Comparison of ENCODE assay signal across 18 mouse cellular contexts in the genomic region with DNA sequence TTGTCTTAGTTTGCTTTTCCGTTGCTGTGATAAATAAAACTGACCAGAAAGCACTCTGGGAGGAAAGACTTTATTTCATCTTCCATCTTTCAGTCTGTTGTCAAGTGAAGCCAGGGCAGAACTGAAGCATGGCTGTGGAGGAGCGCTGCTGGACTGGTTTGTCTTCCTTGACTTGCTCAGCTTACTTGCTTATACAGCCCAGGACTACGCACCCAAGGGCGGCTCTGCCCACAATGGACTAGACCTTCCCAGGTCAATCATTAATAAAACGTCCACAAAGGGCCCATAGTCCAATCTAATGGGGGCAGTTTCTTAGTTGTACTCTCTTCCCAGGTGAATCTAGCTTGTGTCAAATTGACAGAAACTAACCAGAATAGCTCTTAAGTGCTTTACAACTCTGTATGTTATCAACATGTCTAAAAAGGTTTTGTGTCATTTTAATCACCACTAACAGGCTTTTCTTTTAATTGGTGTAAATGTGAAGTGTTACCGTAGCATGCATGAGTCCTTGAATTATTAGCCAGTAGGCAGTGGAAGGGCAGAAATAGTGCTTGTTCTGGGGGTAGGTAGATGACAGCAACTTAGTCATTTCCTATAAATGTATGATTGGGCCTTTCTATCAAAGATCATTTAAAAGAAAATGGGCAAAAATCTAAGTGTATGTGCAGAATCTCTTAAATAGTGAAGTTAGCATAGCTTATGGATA. TPM values are rescaled to one million over a fixed set of nuclear protein-coding genes. Genes with fewer than 3 reads are reported as not detected.
DNase-seq lines count a peak whose midpoint lies in the region; ATAC-seq and TF ChIP-seq lines count a peak whose summit lies in the region.
"Had no signal": no experiment of that assay in that cellular context is flagged by ENCODE, and none has a peak within 500 bp of the region (broad histone marks: within the 10 kb centered on the region; RNA-seq: fewer than 3 reads in every experiment).

No protein-coding gene starts in this region.

- no peaks in the 10 kb centered on the region for H3K9me3 ChIP-seq in liver, embryonic 14.5 days (ENCODE audit: control insufficient read depth, low read length)
- H3K9me3 ChIP-seq: embryonic facial prominence, embryonic 10.5 days; forebrain, embryonic 15.5 days; heart, embryonic 15.5 days had no signal

- TF ChIP-seq CTCF in liver, embryonic 14.5 days (IDR thresholded peaks at IDR 0.05; ENCODE audit: low read depth), result no peak

- H3K27me3 ChIP-seq in liver, embryonic 14.5 days (ENCODE audit: control insufficient read depth, insufficient read depth, low read length), result no peaks in the 10 kb centered on the region
- H3K27me3 ChIP-seq: forebrain, embryonic 15.5 days; heart, embryonic 15.5 days had no signal

- no peaks in the 10 kb centered on the region for H3K36me3 ChIP-seq in liver, embryonic 14.5 days (replicated peaks; ENCODE audit: control insufficient read depth, insufficient read depth, low read depth)
- H3K36me3 ChIP-seq: forebrain, embryonic 15.5 days; heart, embryonic 15.5 days had no signal

- H3K27ac ChIP-seq in liver, embryonic 14.5 days, result no peak overlapping the region
- H3K27ac ChIP-seq: embryonic facial prominence, embryonic 10.5 days; forebrain, embryonic 15.5 days; gastrocnemius, adult 2 months; heart, embryonic 15.5 days; hindbrain, embryonic 14.5 days had no signal

- 56% methylated on average over 6 of the region's 6 CpGs for WGBS in liver, embryonic 14.5 days (ENCODE audit: insufficient replicate concordance)

- DNase-seq in kidney, adult 8-10 months, result peak; percentile 81 to 86
- peak; percentile 74 to 90 for DNase-seq in kidney, postnatal 25 days
- DNase-seq in liver, embryonic 14.5 days (ENCODE audit: low read depth in 3 of 3, low spot score in 3 of 3), result peak in 1 of 3 experiments; percentile 14
- DNase-seq in yolk sac, embryonic 10.5 days (ENCODE audit: low spot score), result peak; percentile 79
- DNase-seq in gastrocnemius, postnatal 14 days, result no peak
- no peak for DNase-seq in lung, postnatal 25 days (ENCODE audit: low spot score)
- DNase-seq in adrenal gland, adult 18-20 months (ENCODE audit: low spot score in 2 of 2), result no peak
- DNase-seq: cerebellum, postnatal 14 days; gastrocnemius, adult 2 months; heart, adult 18-20 months; thymus, postnatal 14 days had no signal

- TF ChIP-seq EP300 in liver, embryonic 14.5 days (IDR thresholded peaks at IDR 0.05; ENCODE audit: low read depth), result no peak

- peaks cover 0 to 2% of the 10 kb centered on the region in 2 experiments; a peak in 2 of 4 replicates for H3K4me1 ChIP-seq in liver, embryonic 14.5 days (replicated peaks; ENCODE audit: control insufficient read depth in 2 of 2, insufficient read depth in 2 of 2, low read length in 1 of 2)
- H3K4me1 ChIP-seq: embryonic facial prominence, embryonic 10.5 days; forebrain, embryonic 15.5 days had no signal

- H3K9ac ChIP-seq in liver, embryonic 14.5 days (replicated peaks), result no peak overlapping the region
- H3K9ac ChIP-seq: forebrain, embryonic 15.5 days; heart, embryonic 15.5 days; hindbrain, embryonic 14.5 days had no signal

- intact Hi-C loops in gastrocnemius, postnatal 14 days (cut with DNase I; ENCODE audit: low total_unique reads), result no loop called here

- no peak overlapping the region for H3K4me2 ChIP-seq in liver, embryonic 14.5 days (ENCODE audit: low read depth)
- H3K4me2 ChIP-seq: forebrain, embryonic 15.5 days; heart, embryonic 15.5 days; hindbrain, embryonic 14.5 days had no signal

- peak; percentile 60 for ATAC-seq in liver, embryonic 14.5 days (ENCODE audit: insufficient read depth)
- ATAC-seq: activated CD4-positive, CD25-positive, alpha-beta regulatory T cell, adult 4 months; forebrain, embryonic 15.5 days; midbrain, embryonic 16.5 days had no signal

- no peak overlapping the region for H3K4me3 ChIP-seq in liver, embryonic 14.5 days (ENCODE audit: insufficient read depth in 1 of 2, low read depth in 2 of 2, low read length in 2 of 2)
- H3K4me3 ChIP-seq: embryonic facial prominence, embryonic 10.5 days; erythroblast, embryonic 14.5 days; forebrain, embryonic 15.5 days; gastrocnemius, adult 2 months; heart, embryonic 15.5 days had no signal

RNA-seq across cellular contexts. Expression of gene Akap13, which starts 25.5 kb away (rescaled TPM):
- 6.5 and 9.0 TPM in 2 replicates for polyA plus RNA-seq in liver, embryonic 14.5 days (2012; rRNA removed)
- 28.1 and 32.5 TPM in 2 replicates for polyA plus RNA-seq in liver, embryonic 14.5 days (2014; fragmentation: Nextera tagmentation; extraction: Ambion mirVana)
- 10 to 100 TPM; 65.0 to 73.0 TPM for total RNA-seq in gastrocnemius, postnatal 14 days (2021)
- total RNA-seq in adrenal gland, adult 18-20 months (2021), result 10 to 100 TPM; 72.4 to 79.4 TPM

Comparison
In these comparisons a context has a peak if more than half of its experiments do, and no peak if none do; other contexts are left out.
1. DNase-seq: peak in kidney, adult 8-10 months (2 of 2), kidney, postnatal 25 days (2 of 2) and yolk sac, embryonic 10.5 days (single experiment); none in gastrocnemius, postnatal 14 days (single experiment), lung, postnatal 25 days (single experiment) and adrenal gland, adult 18-20 months (0 of 2).